In genomic region chr5:19909664-19910063, GRCm38 (mm10) we compare ENCODE assay signal across 10 mouse cellular contexts.
DNase-seq lines count a peak whose midpoint lies in the region; ATAC-seq lines count a peak whose summit lies in the region.
"Had no signal": no experiment of that assay in that cellular context is flagged by ENCODE, and none has a peak within 500 bp of the region (broad histone marks: within the 10 kb centered on the region; RNA-seq: fewer than 3 reads in every experiment).

No protein-coding gene starts in this region.

- 0 out of 2 replicates have a peak, but pooled peaks cover 5% of the 10 kb centered on the region for H3K4me1 ChIP-seq in heart, embryonic 16.5 days (ENCODE audit: control insufficient read depth, insufficient read depth, low read length)
- peaks cover 13% of the 10 kb centered on the region for H3K4me1 ChIP-seq in forebrain, embryonic 14.5 days (ENCODE audit: control insufficient read depth, insufficient read depth, low read length)
- peaks cover 22% of the 10 kb centered on the region for H3K4me1 ChIP-seq in neural tube, embryonic 15.5 days
- H3K4me1 ChIP-seq in liver, embryonic 12.5 days: peaks cover 6% of the 10 kb centered on the region; the same call in 1 of the 2 replicates

- H3K4me2 ChIP-seq in heart, embryonic 16.5 days (ENCODE audit: low read depth, low read length): peak overlapping the region; percentile 80; the same call in 1 of the 2 replicates
- peak overlapping the region; percentile 66 for H3K4me2 ChIP-seq in forebrain, embryonic 14.5 days (ENCODE audit: low read length)
- H3K4me2 ChIP-seq in neural tube, embryonic 15.5 days: peak overlapping the region; percentile 62
- no peak overlapping the region for H3K4me2 ChIP-seq in liver, embryonic 12.5 days

- no peak for ATAC-seq in heart, embryonic 16.5 days (replicated peaks; ENCODE audit: extremely low read depth, insufficient read depth, low FRiP score)
- peak; percentile 19; the same call in 1 of the 2 replicates for ATAC-seq in forebrain, embryonic 14.5 days
- ATAC-seq in neural tube, embryonic 15.5 days (ENCODE audit: low FRiP score): peak; percentile 50
- no peak for ATAC-seq in liver, embryonic 12.5 days
- ATAC-seq: intestine, postnatal 0 days had no signal

- peak overlapping the region; percentile 44; the same call in 1 of the 2 replicates for H3K4me3 ChIP-seq in heart, embryonic 16.5 days (ENCODE audit: low read length)
- peak overlapping the region; percentile 56 for H3K4me3 ChIP-seq in forebrain, embryonic 14.5 days (ENCODE audit: low read depth, low read length)
- peak overlapping the region; percentile 60 for H3K4me3 ChIP-seq in neural tube, embryonic 15.5 days (replicated peaks)
- no peak overlapping the region for H3K4me3 ChIP-seq in liver, embryonic 12.5 days

- no peak for DNase-seq in heart, adult 8-10 months (ENCODE audit: low spot score)
- DNase-seq in forebrain, embryonic 14.5 days (ENCODE audit: low spot score): peak; percentile 12
- peak; percentile 59 to 65 for DNase-seq in layer of hippocampus, postnatal 14 days (ENCODE audit: low spot score in 2 of 2)
- DNase-seq in urinary bladder, postnatal 25 days (ENCODE audit: low spot score): no peak
- no peak for DNase-seq in kidney, adult 11 months
- DNase-seq: adrenal gland, adult 2 months had no signal

- no peak overlapping the region for H3K9ac ChIP-seq in heart, embryonic 16.5 days (ENCODE audit: low read length)
- H3K9ac ChIP-seq in forebrain, embryonic 14.5 days (ENCODE audit: low read length): peak overlapping the region; percentile 80
- peak overlapping the region; percentile 55 for H3K9ac ChIP-seq in neural tube, embryonic 15.5 days (replicated peaks)
- H3K9ac ChIP-seq in liver, embryonic 12.5 days: no peak overlapping the region

- H3K27ac ChIP-seq in heart, embryonic 16.5 days (ENCODE audit: low read length): no peak overlapping the region
- H3K27ac ChIP-seq in forebrain, embryonic 14.5 days (ENCODE audit: low read depth, low read length): peak overlapping the region; percentile 84; the same call in 1 of the 2 replicates
- H3K27ac ChIP-seq in neural tube, embryonic 15.5 days (replicated peaks): peak overlapping the region; percentile 88
- no peak overlapping the region for H3K27ac ChIP-seq in liver, embryonic 12.5 days

- WGBS in heart, embryonic 16.5 days: 63% methylated on average over 7 of the region's 7 CpGs
- 53% methylated on average over 7 of the region's 7 CpGs for WGBS in forebrain, embryonic 14.5 days
- WGBS in neural tube, embryonic 15.5 days: 37% methylated on average over 7 of the region's 7 CpGs
- 54% methylated on average over 7 of the region's 7 CpGs for WGBS in liver, embryonic 12.5 days (ENCODE audit: insufficient replicate concordance)

- H3K9me3 ChIP-seq in heart, embryonic 16.5 days (replicated peaks; ENCODE audit: control insufficient read depth, low read length): no peaks in the 10 kb centered on the region
- no peaks in the 10 kb centered on the region for H3K9me3 ChIP-seq in forebrain, embryonic 14.5 days (replicated peaks; ENCODE audit: control insufficient read depth, low read length)
- no peaks in the 10 kb centered on the region for H3K9me3 ChIP-seq in neural tube, embryonic 15.5 days (replicated peaks)
- no peaks in the 10 kb centered on the region for H3K9me3 ChIP-seq in liver, embryonic 12.5 days (replicated peaks)

- peaks cover 4% of the 10 kb centered on the region; the same call in 1 of the 2 replicates for H3K27me3 ChIP-seq in heart, embryonic 16.5 days (ENCODE audit: control insufficient read depth, insufficient read depth, low read length)
- no peaks in the 10 kb centered on the region for H3K27me3 ChIP-seq in forebrain, embryonic 14.5 days (replicated peaks; ENCODE audit: control insufficient read depth, insufficient read depth, low read length)
- no peaks in the 10 kb centered on the region for H3K27me3 ChIP-seq in neural tube, embryonic 15.5 days (replicated peaks)
- H3K27me3 ChIP-seq in liver, embryonic 12.5 days (replicated peaks): peaks cover 32% of the 10 kb centered on the region

- H3K36me3 ChIP-seq in heart, embryonic 16.5 days (ENCODE audit: control insufficient read depth, insufficient read depth): no peaks in the 10 kb centered on the region
- H3K36me3 ChIP-seq in forebrain, embryonic 14.5 days (ENCODE audit: control insufficient read depth, insufficient read depth, low read length): no peaks in the 10 kb centered on the region
- H3K36me3 ChIP-seq in neural tube, embryonic 15.5 days: no peaks in the 10 kb centered on the region
- H3K36me3 ChIP-seq in liver, embryonic 12.5 days: no peaks in the 10 kb centered on the region

Comparison
In these comparisons a context has a peak if more than half of its experiments do, and no peak if none do; other contexts are left out.
1. ATAC-seq: peak in forebrain, embryonic 14.5 days (single experiment) and neural tube, embryonic 15.5 days (single experiment); none in heart, embryonic 16.5 days (single experiment) and liver, embryonic 12.5 days (single experiment).
2. H3K27ac ChIP-seq: peak in forebrain, embryonic 14.5 days (single experiment) and neural tube, embryonic 15.5 days (single experiment); none in heart, embryonic 16.5 days (single experiment) and liver, embryonic 12.5 days (single experiment).
3. H3K9ac ChIP-seq: peak in forebrain, embryonic 14.5 days (single experiment) and neural tube, embryonic 15.5 days (single experiment); none in heart, embryonic 16.5 days (single experiment) and liver, embryonic 12.5 days (single experiment).
4. DNase-seq: peak in forebrain, embryonic 14.5 days (single experiment) and layer of hippocampus, postnatal 14 days (2 of 2); none in heart, adult 8-10 months (single experiment), urinary bladder, postnatal 25 days (single experiment) and kidney, adult 11 months (single experiment).